In genomic region chr11:61259106-61259505, GRCm38 (mm10) we compare ENCODE assay signal across 38 mouse cellular contexts. TPM values are rescaled to one million over a fixed set of nuclear protein-coding genes. Genes with fewer than 3 reads are reported as not detected.
"Had no signal": no experiment of that assay in that cellular context is flagged by ENCODE, and none has a peak within 500 bp of the region (broad histone marks: within the 10 kb centered on the region; RNA-seq: fewer than 3 reads in every experiment).

No protein-coding gene starts in this region.

- H3K9me3 ChIP-seq: heart, embryonic 12.5 days; heart, embryonic 15.5 days; hindbrain, embryonic 10.5 days; hindbrain, embryonic 12.5 days; hindbrain, embryonic 15.5 days; intestine, embryonic 15.5 days; kidney, embryonic 15.5 days had no signal

- H3K4me2 ChIP-seq: heart, embryonic 11.5 days; heart, embryonic 12.5 days; heart, embryonic 13.5 days; heart, embryonic 15.5 days; hindbrain, embryonic 12.5 days; hindbrain, embryonic 14.5 days; hindbrain, embryonic 15.5 days; intestine, embryonic 15.5 days; kidney, embryonic 15.5 days had no signal

- H3K4me1 ChIP-seq: hindbrain, embryonic 10.5 days; hindbrain, embryonic 12.5 days; hindbrain, embryonic 15.5 days; intestine, embryonic 15.5 days; kidney, embryonic 15.5 days had no signal

- H3K9ac ChIP-seq: heart, embryonic 12.5 days; heart, embryonic 13.5 days; heart, embryonic 15.5 days; hindbrain, embryonic 12.5 days; hindbrain, embryonic 14.5 days; hindbrain, embryonic 15.5 days; intestine, embryonic 15.5 days; kidney, embryonic 15.5 days had no signal

- H3K4me3 ChIP-seq: heart, embryonic 12.5 days; heart, embryonic 13.5 days; heart, embryonic 15.5 days; hindbrain, embryonic 10.5 days; hindbrain, embryonic 12.5 days; hindbrain, embryonic 15.5 days; intestine, embryonic 15.5 days; kidney, embryonic 15.5 days; layer of hippocampus, adult 2 months; left cerebral cortex, adult 2 months had no signal

- H3K27ac ChIP-seq: heart, embryonic 13.5 days; heart, embryonic 15.5 days; hindbrain, embryonic 10.5 days; hindbrain, embryonic 12.5 days; hindbrain, embryonic 14.5 days; hindbrain, embryonic 15.5 days; hindbrain, postnatal 0 days; intestine, embryonic 15.5 days; kidney, embryonic 15.5 days; kidney, postnatal 0 days; layer of hippocampus, adult 2 months; left cerebral cortex, adult 2 months had no signal

- DNase-seq: heart, postnatal 10 days; heart, postnatal 14 days; heart, postnatal 36 days; heart, postnatal 4 days; kidney, adult 11 months; kidney, adult 18-20 months; kidney, adult 2 months; kidney, adult 8-10 months; kidney, adult 9 months; kidney, postnatal 10 days; kidney, postnatal 14 days; kidney, postnatal 25 days; kidney, postnatal 36 days; kidney, postnatal 4 days; layer of hippocampus, adult 9-11 months; layer of hippocampus, postnatal 36 days had no signal

- H3K27me3 ChIP-seq: heart, embryonic 12.5 days; heart, embryonic 13.5 days; heart, embryonic 15.5 days; hindbrain, embryonic 12.5 days; hindbrain, embryonic 15.5 days; intestine, embryonic 15.5 days; kidney, embryonic 15.5 days had no signal

- ATAC-seq: hindbrain, embryonic 16.5 days; hindbrain, postnatal 0 days; inflammation-experienced regulatory T-cells, adult 6 months; intestine, embryonic 15.5 days; intestine, embryonic 16.5 days; intestine, postnatal 0 days had no signal

RNA-seq across cellular contexts. Expression of gene Aldh3a1, which starts 51.8 kb away (rescaled TPM):
- polyA plus RNA-seq: heart, embryonic 11.5 days; heart, embryonic 12.5 days; hindbrain, embryonic 10.5 days; hindbrain, embryonic 11.5 days; hindbrain, embryonic 12.5 days; hindbrain, embryonic 14.5 days; inflammation-experienced regulatory T-cells, adult 6 months; intestine, embryonic 14.5 days; intestine, embryonic 15.5 days; kidney, embryonic 14.5 days; kidney, embryonic 16.5 days; kidney, postnatal 0 days had no signal
